Mouse (Mus musculus) kidney, adult 8-10 months (tissue): ENCODE measurements around the gene Asap2.

Experiments
- DNase-seq, 2 experiments: peaks; one replicate each; pipeline ENCODE4 v3.0.0; 2022

Gene Asap2

DNA sequence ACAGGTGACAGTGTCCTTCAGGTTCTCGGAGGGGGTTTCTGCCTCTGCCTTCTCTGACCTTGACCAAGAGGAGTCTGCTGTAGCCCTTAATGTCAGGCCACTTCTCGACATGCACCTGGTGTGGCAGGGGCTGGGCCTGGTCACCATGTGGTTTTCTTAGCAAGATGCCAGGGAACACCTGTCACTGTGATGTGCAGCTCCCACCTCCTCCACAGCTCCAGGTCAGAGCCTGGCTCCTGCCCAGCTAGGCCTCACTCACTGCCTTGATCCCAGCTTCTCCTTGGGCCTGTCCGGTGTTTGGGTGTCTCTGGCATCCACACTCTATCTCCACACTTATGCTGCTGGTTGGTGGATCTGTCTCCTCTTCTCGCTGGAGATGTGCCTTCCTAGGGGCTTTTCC lies 142.8 kb downstream of the Asap2 start:
- no peak for DNase-seq

GRCm38 (mm10) chr12:21133972-21134859 lies 144.0 kb downstream of the Asap2 start:
- DNase-seq = no peak

- DNase-seq = peak in 1 of 2 experiments; percentile 41
Observed at GRCm38 (mm10) chr12:21135651-21136461, 145.6 kb downstream of the Asap2 start.

DNA sequence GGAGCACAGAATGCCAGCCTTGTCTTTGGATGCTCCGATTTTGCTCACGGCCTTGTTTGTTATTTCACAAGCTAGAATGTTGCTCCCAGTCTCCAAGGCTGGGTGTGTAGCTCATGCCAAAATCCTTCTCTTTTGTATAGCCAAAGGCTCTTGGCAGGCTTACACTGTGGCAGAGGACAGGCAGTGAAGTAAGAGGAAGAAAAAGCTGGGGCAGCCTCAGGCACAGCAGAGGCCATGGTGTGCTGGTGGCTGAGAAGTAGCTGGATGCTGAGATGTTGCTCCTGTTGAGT lies 146.1 kb downstream of the Asap2 start:
- no peak for DNase-seq

DNA sequence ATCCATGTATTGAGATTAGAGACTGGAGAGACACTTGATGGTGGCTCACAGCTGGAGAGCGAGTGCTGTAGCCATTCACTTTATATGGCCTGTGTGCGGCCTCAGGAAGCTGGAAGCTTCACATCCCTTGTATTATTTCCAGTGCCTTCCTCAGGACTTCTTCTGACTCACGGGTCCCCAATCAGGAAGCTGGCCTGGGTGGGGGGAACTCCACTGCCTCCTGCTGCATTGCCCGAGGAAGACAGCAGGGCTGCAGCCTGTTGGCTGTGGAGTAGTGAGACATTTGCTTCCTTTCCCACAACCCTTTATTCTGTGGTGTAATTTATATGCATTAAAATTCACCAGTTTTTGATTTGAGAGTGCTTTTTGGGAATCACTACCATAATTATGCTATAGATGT lies 149.3 kb downstream of the Asap2 start:
- no peak for DNase-seq

- no peak for DNase-seq
Observed at GRCm38 (mm10) chr12:21140153-21140552, 149.9 kb downstream of the Asap2 start.

DNA sequence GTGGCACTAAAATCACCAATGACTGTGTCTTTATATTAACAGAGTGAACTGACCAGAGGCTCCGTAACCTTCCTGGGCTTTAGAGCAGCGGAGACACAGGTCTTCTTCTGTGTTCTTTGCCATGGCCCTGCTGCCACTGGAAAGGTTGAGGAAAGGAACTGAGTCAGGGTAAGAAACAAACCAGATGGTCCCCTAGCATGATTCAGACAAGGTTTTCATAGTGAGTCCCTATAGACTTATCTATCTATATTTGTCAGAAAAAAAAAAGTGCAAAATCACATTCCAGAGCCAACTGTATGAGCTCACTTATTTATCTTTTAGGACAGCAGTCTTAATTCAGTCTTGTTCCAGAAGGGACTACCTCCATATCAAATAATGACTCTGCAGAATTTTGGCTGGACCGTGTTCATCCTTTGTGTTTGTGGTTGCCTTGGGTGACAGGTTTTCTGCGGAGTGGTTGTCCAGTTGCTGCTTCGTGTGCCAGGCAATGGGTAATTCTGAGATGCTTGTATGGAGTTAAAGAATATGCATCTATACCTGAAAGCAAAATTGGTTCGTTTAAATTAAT lies 150.6 kb downstream of the Asap2 start:
- DNase-seq = no peak

DNA sequence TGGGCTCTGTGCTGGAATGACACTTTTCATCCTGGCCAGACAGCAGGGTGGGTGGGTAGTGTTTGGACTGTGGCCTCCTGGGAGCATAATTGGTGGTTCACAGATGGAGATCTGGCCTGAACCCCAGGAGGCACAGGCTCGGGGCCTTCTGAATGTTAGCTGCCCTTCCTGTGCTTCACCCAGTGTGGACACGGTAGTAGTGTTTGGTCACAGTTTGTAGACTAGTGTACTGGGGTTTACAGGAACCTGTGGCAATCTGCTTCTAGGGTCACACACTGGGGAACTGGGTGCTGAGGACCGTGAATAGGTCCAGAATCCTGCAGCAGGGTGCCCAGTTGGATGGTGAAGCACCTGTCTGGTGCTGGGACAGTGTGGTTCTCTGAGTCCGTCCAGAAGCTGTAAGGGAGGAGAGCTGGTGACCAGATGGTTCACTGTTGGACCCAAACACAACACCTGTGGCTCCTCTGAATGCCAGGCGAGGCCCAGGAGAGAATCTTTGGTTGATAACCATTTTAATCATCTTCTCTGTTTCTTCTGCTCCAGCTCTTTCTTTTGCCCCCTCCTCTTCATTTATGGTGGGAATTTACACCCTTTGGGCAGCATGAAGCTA lies 151.5 kb downstream of the Asap2 start:
- no peak for DNase-seq

DNA sequence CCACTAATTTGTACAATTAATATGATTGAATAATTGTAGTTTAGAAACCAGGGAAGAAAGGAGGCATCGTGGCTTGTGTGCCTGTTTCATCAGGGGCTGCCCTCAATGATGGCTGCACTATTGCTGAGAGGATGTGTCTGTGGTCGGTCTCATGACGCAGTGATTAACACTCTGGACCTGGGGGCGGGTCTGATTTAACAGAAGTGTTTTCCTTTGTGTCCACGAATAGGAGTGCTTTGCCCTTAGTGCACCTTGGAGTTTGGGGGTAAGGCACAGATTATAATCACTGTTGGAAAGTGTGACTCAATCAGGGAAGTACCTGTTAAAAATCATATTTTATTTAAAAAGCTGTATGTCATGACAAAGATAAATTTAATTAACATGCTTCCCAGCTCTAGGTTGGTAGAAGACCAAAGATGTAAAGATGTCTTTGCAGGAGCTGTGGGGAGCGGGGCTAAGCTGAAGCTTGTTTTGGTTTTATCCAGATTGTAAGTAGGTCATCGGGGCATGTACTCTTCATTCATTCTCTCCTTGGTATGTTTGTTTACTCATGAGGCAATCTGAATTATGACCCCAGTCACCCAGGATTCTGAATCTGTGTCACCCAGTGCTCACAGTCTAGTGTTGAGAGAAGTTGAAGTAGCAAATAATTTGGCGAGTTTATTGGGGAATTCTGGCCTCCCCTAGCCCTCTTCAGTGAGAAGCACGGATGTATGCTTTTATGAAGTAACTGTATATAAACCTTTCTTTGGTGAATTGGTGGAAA lies 152.4 kb downstream of the Asap2 start:
- DNase-seq = no peak

DNA sequence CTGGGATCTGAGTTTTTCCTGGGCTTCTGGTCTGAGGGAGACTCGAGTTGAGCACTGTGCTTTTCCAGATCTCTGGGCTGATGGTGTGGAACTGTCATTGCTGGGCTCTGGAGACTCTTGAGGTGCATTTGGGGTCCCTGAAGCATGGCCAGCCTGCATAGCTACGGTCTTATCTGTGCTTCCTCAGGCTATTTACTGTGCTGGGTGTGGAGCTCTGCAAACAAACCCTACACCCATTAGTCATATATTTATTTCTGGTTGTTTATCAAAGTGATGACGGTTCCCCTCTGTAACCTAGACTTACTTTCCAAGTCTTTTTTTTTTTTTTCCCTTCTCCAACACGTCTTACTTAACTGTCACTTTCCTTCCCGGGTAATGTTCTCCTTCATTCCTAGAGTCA lies 154.3 kb downstream of the Asap2 start:
- DNase-seq = no peak

- DNase-seq = no peak
Observed at GRCm38 (mm10) chr12:21145050-21145449, 154.8 kb downstream of the Asap2 start.

- DNase-seq = no peak
Observed at GRCm38 (mm10) chr12:21146826-21147225, 156.6 kb downstream of the Asap2 start.

GRCm38 (mm10) chr12:21153279-21153707 lies 163.0 kb downstream of the Asap2 start:
- no peak for DNase-seq

DNA sequence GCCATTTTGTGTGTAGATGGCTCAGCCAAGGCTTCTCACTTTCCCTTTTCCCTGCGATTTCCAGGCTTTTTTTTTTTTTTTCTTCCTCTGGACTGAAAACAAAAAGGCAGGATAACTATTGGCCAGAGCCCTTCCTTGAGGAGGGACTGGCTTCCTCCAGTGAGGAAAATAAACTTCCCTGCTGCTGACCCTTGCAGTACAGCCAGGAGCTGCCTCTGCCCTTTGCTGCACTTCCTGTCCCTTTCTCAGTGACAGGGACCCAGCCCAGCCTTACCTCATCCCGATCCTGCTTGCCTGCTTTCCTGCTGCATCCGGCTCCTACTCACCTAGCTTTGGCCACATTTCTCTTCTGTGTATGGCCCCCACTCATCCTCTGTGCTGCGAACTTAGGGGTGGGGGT lies 164.8 kb downstream of the Asap2 start:
- peak; percentile 46 to 59 for DNase-seq

DNA sequence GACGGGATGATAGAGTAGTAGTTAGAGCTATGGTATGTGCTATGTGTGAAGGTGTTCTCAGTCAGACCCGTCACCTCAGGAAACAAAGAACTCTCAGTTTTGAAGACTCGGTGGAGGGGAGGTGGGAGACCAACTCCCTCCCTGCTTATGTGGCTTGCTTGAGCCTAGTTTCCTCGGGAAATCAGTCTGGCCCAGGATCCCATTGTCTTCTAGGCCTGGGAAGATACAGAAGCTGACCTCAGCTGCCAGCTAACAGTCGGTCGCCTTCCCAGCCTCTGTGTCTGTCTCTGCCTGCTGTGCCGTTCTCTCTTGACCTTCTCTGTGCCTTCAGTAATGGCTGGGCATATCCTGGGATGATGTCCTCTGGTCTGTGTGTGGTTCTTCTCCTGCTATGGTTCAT lies 169.0 kb downstream of the Asap2 start:
- no peak for DNase-seq

- DNase-seq = peak; percentile 33 to 65
Observed at GRCm38 (mm10) chr12:21160327-21160828, 170.1 kb downstream of the Asap2 start.

DNA sequence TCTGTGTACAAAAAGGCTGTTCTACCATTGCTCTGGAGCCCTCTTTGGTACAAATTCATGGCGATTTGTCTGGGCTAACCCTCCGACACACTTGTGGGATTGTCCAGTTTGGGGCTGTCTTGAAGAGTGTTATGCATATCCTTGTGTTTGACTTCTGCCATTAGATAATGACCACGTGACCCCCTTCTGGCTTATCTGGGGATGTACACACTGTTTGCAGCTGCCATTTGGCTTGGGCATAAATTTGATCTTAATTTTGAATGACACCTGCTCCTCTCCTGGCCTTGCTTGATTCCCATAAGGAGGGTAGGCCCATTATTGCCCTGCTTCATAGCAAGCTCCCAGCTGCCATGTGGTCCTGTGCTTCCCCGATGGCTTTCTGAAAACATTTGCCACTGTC lies 171.6 kb downstream of the Asap2 start:
- no peak for DNase-seq

DNA sequence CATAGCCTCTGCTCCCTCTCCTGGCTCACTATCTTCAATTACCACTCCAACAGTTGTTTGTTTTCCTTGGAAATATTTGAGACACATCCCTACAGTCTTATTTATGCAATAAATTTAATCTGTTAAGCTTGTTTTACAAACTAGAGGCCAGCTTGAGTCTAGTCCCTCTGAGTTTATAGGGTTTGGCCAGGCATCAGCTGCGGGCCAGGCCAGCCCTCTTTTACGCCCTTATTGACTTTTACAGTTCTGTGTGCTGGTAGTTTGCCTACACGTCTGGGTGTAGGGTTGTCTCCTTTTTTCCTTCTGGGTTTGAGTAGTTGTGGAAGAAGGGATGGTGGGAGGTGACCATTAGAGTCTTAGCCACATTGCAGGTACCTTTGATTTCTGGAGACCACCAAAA lies 173.4 kb downstream of the Asap2 start:
- DNase-seq = no peak

GRCm38 (mm10) chr12:21164251-21164650 lies 174.0 kb downstream of the Asap2 start:
- DNase-seq = no peak

DNA sequence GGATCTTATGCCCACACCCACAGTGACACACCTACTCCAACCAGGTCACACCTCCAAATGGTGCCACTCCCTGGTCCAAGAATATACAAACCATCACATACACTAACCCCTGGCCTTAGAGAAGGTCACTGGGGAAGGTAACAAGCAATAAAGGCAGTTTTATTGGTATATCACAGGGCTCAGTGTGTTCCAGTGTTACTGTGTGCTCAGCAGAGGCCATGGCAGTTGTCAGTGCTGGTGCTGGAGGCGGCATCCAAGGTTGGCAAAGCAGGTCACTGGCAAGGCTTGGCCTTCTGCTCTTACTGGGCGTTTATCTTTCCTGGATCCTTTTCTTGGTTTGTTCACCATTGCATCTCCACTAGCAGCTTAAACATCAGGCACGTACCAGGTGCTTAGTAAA lies 174.9 kb downstream of the Asap2 start:
- DNase-seq = no peak

GRCm38 (mm10) chr12:21165891-21166342 lies 175.7 kb downstream of the Asap2 start:
- no peak for DNase-seq

DNA sequence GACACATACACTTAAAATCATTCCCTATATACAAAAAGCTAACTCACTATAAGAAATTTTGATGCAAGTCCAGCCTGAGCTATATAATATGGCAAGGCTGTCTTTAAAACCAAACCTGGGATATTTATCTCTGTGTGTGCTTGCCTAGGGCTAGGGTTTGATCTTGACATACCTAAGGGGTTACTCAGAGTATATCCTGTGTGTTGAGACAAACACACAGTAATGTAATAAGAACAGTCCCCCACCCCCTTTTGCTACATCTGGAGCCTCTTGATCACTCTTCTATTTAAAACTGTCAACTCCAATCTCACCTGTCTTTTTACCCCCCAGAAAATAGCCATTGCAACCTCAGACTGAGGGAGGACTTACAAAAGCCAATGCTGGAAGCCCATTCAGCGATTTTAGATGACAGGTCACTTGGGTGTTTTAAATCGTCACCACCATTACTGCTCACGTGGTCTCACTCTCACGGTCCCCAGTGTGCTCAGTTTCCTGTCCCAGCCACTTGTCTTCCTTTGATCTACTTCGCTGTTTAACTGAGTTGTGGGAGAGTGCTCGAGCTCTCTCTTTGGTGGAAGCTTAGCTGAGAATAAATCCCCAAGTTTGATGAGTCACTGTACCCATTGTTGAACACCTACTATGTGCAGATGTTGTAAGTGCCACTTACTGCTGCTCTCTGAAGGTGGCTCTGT lies 176.8 kb downstream of the Asap2 start:
- DNase-seq = no peak
